Mouse (Mus musculus): ENCODE data around the gene Rprd2.

Rprd2 gene

GRCm38 (mm10) chr3:95734092-95734702, 84.5 kb downstream of the Rprd2 start:
- no peak for DNase-seq

- no peak for DNase-seq
These were observed 85.7 kb downstream of the Rprd2 start for GRCm38 (mm10) chr3:95732744-95733521.

GRCm38 (mm10) chr3:95732297-95732696, 86.4 kb downstream of the Rprd2 start:
- DNase-seq: peak; percentile 18

- DNase-seq: no peak
These were observed 86.9 kb downstream of the Rprd2 start for GRCm38 (mm10) chr3:95731802-95732201.

DNA sequence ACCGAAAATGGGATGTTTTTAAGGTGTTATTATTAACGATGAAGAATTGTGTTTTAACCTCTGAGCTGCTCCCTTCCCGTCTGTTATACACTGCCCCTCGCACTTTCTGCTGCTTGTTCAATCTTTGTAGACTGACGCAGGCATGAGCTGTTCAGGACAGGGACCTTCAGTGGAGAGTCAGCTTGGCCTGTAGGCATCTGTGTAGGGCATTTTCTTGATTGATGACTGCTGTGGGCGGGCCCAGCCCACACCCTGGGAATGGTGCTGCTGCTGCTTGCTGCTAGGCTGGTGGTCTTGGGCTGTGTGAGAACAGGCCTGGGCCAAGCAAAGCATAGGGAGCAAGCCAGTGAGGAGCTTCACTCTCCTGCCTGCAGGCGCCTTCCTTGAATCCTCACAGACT, 88.2 kb downstream of the Rprd2 start:
- no peak for DNase-seq

- DNase-seq: no peak
These were observed 89.8 kb downstream of the Rprd2 start for GRCm38 (mm10) chr3:95728906-95729305.

- no peak for DNase-seq
These were observed 91.8 kb downstream of the Rprd2 start for GRCm38 (mm10) chr3:95726696-95727358.

DNA sequence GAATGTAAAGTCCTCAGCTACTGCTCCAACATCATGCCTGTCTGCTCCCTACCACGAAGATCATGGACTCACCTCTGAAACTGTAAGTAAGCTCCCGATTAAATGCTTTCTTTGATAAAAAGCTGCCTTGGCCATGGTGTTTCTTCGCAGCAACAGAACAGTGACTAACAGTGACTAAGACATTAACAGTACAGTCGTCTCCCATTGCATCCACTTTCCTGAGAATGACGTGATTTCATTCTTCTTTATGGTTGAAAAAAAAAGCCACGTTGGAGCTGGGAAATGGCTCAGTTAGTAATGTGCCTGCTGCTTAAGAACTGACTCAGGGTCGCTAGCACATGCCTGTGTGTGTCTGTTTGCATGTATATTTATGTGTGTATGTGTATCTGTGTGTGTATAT, 92.8 kb downstream of the Rprd2 start:
- no peak for DNase-seq

DNA sequence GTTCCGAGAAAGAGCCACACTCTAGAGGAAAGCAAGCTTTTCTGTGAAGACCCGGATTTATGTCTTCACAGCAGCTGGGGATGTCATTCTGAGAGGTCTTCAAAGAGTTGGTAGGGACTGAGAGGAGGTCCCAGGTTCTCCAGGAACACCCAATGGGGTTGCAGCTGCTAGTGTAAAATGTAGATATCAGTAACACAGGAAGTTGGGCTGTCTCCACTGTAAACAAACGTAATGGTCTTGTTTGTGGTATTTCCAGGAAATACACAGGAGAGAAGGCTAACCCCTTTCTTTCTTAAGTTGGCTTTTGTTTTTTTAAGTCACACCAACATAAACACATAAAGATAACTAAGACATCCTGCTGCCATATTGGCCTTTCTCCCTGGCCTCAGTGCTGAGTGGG, 96.3 kb downstream of the Rprd2 start:
- no peak for DNase-seq

DNA sequence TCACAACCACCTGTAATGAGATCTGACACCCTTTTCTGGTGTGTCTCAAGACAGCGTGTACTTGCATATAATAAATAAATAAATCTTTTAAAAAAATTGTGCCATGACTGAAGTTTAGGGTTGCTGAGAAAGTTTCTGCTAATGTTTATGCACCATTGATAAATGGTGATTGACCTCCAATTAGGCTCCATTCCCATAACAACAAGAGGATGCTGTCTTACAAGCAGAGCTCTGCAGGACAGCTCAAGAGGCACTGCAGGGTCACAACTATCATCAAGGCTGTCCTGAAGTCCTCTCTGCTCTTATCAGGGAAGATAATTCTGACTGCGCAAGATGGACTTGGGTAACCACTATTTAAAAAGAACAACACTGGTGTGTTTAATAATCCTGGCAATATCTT, 100.5 kb downstream of the Rprd2 start:
- DNase-seq: no peak

DNA sequence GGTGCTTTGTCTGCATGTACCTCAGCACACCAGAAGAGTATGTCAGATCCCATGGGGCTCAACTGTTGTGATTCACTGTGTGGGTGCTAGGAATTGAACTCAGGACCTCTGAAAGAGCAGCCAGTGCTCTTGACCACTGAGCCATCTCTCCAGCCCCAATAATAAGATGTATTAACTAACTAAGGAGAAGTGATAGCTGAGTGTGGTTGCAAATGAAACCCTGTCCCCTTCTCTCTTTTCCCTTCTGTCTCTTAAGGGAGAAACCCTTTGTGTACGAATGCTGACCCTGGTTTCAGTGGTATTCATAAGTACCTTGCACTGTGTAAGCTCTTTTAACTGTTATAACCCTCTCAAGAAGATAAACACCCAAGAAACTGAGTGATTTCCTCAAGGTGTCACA, 102.6 kb downstream of the Rprd2 start:
- no peak for DNase-seq
